Mouse (Mus musculus) heart, postnatal 10 days (tissue): ENCODE data around the gene Hmgxb4. TPM values are rescaled to one million over a fixed set of nuclear protein-coding genes. Genes with fewer than 3 reads are reported as not detected.

Source experiments
- DNase-seq, 2 experiments: peaks; one replicate each; pipeline ENCODE4 v3.0.0; 2021
- intact Hi-C: fragments of 180-260 bp; cut with DNase I; formaldehyde crosslinking; loops from one replicate; pipeline ENCODE4 v1.15.1; 2025
- total RNA-seq, 2 experiments: library from RNA; stranded (reverse); gene quantifications; 2 replicates each; pipeline ENCODE4 v1.2.3; 2021

Hmgxb4 gene
- total RNA-seq, 2 experiments from 2014 or later, result 16.9 to 19.0 TPM

DNA sequence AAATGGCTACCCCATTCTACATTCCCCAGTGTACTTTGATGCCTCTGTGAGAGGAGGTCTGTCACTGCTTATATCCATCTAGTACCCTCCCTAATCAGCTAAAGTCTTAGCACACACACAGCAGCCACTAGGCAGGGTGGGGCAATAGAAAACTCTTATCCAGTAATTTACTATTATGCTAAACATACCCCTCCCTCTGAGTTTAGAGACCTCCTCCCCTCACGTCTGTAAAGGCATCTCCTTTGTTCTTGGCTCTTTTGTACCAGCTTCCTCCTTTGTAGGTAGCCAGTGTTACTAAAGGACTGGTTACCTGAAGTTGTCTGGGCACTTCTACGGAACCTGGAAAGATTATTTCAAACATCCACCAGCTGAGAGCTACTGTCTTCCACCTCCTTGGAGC lies 22.8 kb downstream of the Hmgxb4 start:
- DNase-seq, result no peak
- intact Hi-C loops, result no loop called here

DNA sequence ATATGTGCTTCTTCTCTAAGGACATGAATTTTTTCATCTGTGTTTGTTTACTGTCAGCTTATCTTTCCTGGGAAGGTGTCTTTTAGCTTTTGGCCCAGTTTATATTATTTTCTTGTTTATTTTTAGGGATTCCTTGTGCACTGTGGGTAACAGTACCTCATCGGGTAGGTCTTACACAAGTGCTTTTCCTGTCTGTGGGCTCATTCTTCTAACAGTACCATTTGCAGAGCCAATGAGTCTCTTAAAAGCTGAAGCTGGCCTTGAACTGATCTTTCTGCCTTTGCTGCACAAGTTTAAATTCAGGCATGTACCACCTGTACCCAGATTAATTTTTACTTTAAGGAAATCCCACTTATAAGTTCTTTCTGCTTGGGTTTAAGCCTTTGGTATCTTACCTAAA lies 23.3 kb downstream of the Hmgxb4 start:
- no peak for DNase-seq
- intact Hi-C loops, result no loop called here

DNA sequence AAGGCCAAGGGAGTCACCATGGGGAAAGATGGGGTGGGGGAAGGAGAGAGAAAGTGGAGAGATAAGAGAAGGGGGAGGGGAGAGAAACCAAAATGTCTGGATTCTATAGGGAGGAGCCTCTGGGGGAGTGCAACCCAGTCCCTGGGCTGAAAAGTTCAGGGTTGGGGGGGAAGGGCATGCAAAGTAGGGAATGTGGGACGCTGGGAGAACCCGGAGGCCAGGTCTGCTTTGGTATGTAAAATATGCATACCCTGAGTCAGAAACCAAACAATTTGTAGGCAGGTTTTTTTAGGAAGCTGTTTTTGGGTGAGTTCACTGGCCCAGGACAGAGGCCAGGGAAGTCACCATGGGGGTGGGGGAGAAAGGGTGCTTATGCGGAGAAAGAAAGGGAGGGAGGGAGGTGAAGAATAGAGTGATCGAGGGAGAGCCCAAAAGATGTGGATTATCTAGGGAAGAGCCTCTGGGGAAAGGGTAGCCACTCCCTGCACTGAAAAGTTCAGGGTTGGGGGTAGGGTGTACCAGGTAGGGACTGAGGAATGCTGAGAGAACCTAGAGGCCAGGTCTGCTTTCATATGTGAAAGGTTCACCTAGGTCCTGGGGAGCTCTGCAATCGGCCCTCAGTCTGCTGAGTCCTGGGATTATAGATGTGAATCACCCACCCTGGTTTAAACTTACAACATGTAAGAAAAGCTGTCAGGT lies 25.3 kb downstream of the Hmgxb4 start:
- DNase-seq, result no peak
- intact Hi-C loops, result no loop called here

DNA sequence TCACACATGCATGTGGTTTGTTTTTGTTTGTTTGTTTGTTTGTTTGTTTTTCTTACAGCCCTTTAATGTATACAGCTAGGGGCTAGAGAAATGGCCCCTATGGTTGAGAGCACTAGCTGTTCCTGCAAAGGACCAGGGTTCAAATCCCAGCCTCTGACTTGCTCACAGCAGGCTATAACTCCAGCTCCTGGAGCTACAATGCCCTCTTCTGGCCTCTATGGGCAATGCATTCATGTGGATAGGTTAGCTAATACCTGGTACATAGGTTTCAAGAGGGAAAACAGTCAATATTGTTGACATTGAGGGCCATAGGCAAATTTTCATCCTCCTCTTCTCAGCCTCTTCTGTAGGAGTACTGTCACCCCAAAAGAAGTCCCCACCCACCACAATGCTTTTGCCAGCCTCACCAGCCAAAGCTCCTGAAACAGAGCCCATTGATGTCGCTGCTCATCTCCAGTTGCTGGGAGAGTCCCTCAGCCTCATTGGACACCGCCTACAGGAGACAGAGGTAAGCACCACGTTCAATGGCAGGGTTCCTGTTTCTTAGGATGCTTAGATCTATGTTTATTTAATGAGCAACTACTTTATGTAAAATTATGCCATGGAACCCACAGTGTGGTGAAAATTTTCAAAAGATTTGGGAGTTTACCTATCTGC lies 30.6 kb downstream of the Hmgxb4 start:
- intact Hi-C loops, result no loop called here
- DNase-seq, result no peak

DNA sequence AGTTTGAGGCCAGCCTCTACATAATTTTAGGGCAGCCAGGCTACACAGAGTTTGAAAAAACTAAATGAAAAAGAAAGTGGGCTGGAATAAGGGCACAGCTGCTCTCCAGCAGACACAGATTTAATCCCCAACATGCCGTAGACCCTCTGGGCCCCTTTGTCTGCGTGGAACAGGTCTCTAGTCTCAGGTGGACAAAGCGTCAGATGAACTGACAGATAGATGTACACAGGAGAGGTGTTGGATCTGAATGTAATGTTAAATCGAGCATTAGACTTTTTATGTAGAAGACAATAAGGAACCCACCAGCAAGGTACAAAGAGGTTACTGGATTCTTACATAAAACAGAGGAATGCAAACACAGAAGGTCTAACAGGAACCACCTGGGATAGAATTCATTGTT lies 32.7 kb downstream of the Hmgxb4 start:
- intact Hi-C loops, result no loop called here
- no peak for DNase-seq

DNA sequence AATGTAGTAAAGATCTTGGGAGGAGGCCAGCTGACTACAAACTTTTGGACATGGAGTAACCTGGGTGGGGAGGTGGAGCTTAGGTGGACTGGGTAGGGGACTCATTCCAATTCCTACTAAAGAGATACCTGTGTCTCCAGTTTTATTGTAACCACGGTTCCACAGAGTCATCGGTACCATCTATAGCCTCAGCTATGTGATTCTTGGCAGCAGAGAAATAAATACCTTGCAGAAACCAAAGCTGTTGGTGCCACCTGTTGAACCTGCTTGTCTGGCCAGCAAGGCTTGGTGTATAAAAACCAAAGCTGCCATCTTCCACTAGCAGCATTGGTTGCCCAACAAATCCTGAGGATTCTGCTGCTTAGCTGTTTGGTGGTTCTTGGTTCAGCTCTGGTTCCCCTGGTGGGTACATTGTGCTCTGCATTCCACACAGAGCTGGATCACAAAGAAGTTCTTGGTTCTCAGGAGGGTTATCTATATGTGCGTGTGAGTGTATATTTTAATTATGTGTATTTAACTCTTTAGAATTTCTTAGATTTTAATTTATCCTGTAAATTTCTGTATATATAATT lies 37.4 kb downstream of the Hmgxb4 start:
- DNase-seq, result no peak
- intact Hi-C loops, result no loop called here

DNA sequence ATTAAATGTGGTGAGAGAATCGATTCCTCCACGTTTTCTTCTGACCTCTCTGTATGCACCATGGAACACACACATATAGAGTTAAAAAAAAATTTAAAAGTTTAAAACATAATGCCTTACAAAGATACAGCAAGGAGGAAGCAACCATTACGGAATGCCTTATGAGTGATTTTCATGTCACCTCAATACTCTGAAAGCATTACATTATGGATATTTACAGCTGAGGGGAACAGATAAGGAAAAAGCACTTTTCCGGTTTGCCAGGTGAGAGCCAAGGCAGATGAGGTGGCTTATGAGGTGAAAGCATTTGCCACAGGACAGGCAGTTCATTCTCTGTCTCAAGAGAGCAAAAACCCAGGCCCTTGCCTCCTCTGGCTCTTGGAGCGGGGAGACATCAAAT lies 39.8 kb downstream of the Hmgxb4 start:
- intact Hi-C loops, result loop anchor here (1.0 kb wide), 1 partner anchor 40 kb away; the partner anchor contains the start of gene Hmgxb4
- DNase-seq, result no peak

DNA sequence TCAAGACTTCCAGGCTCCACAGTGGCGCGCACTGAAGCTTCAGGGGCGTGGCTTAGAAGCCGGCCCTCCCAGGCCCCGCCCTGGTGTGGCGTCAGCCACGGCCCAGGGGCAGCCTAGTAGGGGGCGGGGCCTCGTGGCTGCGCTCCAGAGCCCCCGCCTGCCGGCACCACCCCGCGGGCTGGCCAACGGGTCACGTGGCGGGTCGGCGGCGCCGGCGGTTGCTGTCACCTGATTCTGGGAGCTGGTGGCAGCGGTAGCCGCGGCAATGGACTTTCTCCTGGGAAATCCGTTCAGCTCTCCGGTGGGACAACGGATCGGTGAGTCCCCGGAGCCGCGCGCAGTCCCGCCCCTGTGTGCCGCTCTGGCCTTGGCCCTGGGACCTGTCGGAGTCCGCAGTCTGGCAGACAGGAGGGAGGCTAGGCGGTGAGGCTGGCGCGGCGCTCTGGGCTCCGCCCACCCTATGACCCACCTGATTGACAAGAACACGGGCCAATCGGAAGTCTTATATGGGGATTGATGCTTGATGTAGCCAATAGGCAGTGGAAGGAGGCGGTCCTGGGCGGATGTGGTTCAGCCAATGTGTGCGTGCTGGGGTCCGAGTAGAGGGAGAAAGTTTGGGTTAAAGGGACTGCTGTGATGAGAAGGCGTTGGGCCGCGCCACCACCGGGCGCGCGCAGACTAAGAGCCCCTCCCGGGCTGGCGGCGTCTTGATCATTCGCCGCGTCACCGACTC lies 40.5 kb downstream of the Hmgxb4 start, which contains the start of gene Tom1:
Gene Tom1 (plus strand): TSS at position 195 of the 733 bp plus-strand sequence.
- DNase-seq, result peak; percentile 99 to 100
- intact Hi-C loops, result loop anchor here (1.0 kb wide), 1 partner anchor 40 kb away; the partner anchor contains the start of gene Hmgxb4

DNA sequence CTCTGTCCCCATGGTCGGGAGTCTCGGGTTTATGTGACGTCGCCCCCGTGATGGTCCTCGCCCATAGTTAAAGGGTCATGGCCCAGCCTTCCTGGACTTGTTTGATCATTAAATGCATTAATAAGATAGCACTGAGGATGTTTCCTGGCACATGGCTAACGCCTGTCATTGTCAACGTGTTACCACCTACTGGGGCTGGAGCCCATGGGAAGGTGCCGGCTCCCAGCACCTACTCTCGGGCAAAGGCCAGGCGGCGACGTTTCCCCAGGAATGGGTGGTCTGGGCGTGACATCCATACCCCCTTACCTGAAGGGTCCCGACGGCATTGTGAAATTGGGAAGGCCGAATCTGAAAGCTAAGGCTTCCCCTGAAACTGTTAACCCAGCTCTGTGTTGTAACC lies 41.1 kb downstream of the Hmgxb4 start:
- intact Hi-C loops, result no loop called here
- no peak for DNase-seq

DNA sequence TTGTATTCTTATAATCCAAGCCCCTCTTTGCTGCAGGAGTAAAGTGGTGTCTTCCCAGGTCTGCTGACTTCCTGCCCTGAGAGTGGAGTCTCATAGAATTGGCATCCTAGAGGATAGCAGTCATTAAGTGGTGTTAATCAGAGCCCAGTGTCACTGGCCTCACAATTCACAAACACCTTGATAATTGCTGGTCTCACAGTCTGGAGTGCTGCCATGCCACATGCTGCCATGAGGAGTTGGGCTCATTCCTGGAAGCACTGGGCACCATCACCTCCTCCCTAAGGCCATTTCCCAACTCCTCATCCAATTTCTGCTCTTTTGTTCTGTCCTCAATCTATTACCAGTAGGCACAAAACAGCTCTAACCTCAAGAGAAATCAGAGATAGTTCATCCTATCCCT lies 42.5 kb downstream of the Hmgxb4 start:
- intact Hi-C loops, result no loop called here
- peak in 1 of 2 experiments; percentile 36 for DNase-seq

DNA sequence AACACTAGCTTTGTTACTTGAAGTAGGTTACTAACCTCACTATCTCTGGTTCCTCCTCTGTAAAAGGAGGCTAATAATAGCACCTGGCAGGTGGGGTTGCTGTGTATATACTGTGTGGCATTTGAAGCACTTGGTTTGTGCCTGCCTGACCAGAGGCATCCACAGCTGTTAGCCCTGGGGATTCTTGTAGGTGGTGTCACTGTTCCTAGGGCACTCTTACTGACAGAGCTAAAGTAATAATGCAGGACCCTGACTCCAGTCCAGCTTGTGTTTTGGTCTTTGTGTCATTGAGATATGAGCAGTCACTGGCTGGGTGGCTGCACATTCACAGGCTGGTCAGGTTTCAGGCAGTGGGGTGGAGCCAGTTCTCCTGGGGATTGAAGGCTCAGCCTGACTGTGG lies 45.3 kb downstream of the Hmgxb4 start:
- DNase-seq, result peak; percentile 66 to 69
- intact Hi-C loops, result no loop called here

DNA sequence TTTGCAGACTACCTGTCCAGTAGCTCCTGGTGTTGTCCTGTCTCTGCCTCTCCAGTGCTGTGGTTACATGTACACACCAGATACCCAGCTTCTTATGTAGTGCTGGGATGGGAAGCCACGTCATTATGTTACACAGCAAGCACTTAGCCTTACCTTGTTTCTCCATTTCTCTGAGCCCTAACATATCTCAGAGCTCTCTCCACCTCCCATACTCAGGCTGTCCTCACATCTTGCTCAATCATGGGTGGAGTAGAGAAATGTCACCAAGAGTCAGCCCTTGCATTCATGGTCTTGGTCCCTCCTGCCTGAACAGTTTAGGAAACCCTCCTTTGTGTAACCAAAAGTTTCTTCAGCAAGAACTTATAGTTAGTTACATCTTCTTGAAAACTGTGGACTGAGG lies 46.6 kb downstream of the Hmgxb4 start:
- DNase-seq, result no peak
- intact Hi-C loops, result no loop called here

DNA sequence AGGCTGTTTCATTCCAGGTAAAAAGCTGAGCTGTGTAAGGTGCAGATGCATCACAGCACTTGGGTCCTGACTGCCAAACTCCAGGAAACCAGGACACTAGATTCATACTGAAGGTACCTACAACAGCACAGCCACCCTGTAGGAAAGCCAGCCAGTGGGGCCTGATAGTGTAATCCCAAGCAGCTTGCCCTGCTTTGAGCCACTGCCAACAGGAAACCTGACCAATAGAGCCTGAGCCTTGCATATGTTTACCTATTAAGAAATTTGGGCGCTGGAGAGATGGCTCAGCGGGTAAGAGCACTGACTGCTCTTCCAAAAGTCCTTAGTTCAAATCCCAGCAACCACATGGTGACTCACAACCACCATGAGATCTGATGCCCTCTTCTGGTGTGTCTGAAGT lies 49.0 kb downstream of the Hmgxb4 start:
- DNase-seq, result no peak
- intact Hi-C loops, result no loop called here

DNA sequence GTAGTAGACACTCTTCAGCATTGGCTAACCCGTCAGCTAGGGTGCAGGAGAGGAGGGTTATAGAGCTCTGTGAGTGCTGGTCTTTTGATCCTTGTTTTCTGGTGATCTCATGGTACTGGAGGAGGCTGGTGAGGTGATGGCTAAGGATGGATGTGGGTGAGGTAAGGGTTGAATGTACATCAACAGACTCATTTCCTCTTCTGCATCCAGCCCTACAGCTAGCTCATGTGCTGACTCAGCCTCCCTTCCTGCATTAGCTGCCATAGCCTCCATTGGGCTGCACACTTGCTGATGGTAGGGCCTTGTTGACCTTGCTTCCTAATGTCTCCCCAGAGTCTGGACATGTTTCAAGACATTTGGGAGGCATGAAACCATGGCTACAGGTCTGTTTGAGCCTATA lies 49.8 kb downstream of the Hmgxb4 start:
- intact Hi-C loops, result no loop called here
- no peak for DNase-seq

DNA sequence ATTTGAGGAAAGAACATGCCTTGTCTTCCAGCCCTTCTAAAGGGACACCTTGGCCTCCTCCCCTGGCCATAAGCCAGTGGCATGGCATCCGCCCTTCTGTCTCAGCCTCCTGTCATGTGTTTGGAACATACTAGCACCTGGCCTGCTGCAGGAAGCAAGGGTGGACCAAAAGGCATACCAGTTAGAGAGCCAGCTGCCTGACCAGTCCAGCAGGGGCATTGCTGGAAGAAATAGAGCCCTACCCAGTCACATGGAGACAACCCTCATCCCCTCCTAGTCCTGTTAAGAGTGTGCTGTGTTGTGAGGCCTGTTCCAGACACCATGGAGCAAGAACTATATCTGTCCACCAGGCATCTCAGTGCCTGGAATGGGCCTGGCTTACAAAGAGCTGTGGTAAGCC lies 53.1 kb downstream of the Hmgxb4 start:
- intact Hi-C loops, result no loop called here
- no peak for DNase-seq

DNA sequence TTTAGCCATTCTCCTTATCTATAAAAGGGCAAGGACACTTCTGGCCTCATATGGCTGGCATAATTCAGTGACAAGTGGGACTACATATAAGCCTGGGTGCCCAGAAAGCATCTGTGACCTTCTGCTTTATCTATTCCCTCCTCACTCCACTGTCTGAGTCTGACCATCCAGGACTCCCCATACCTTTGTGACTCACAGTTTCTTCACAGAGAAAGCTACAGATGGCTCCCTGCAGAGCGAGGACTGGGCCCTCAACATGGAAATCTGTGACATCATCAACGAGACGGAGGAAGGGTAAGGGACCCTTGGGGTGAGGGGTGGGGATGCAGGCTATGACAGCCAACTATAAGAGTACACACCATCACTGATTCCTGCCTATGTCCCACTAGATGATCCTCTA lies 54.6 kb downstream of the Hmgxb4 start:
- intact Hi-C loops, result no loop called here
- no peak for DNase-seq

DNA sequence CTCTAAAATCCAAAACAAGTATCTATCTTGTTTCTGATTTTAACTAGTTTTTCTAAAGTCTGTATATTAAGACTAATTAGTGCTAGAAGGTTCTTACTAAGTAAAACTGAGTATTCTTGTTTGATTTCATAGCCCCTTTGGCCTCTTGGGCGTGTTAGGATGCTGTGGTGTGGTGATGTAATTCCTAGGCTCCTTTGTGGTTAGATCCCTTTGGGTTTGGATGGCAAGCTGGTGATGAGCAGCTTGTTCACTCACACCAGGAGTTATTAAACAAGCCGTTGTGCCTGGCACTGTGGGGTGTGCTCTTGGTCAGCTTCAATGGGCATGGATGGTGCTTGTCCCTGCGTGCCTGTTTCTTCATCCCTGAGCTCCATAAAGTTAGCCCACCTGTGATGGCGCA lies 60.2 kb downstream of the Hmgxb4 start:
- no peak for DNase-seq
- intact Hi-C loops, result no loop called here

DNA sequence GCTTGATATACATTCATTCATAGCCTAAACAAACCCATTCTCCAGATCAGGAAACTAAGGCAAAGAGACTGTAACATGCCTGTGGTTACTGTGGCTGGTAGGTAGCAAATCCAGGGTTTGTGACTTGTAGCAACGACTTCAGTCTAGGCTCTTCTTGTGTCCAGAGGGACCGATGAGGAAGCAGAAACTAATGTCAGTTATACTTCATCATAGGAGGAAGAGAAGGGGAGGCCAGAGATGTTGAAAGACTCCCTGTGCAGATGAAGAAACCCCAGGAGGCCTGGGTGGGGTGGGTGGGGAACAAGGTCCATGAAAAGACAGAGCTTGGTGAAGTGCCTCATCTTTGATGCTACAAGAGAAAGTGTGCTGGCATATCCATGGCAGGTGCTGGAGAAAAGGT lies 62.5 kb downstream of the Hmgxb4 start:
- DNase-seq, result no peak

DNA sequence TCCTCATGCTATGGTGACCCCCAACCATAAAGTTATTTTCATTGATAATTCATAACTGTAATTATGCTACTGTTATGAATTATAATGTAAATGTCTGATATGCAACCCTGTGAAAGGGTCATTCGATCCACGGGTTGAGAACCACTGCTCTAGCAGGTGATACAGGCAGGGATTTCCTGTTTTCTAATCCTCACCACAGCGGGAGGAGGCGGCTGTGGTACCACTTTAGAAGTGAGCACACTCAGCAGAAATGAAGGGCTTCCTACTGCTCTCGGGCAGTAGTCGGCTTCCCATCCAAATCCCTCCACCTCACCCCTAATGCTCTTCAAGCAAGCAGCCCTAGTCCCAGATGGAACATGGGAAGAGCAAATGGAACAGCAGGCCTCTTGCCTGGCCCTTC lies 66.9 kb downstream of the Hmgxb4 start:
- no peak for DNase-seq
- intact Hi-C loops, result no loop called here

More for the DNA sequence above, 62.5 kb downstream of the Hmgxb4 start:
- intact Hi-C loops, result no loop called here

DNA sequence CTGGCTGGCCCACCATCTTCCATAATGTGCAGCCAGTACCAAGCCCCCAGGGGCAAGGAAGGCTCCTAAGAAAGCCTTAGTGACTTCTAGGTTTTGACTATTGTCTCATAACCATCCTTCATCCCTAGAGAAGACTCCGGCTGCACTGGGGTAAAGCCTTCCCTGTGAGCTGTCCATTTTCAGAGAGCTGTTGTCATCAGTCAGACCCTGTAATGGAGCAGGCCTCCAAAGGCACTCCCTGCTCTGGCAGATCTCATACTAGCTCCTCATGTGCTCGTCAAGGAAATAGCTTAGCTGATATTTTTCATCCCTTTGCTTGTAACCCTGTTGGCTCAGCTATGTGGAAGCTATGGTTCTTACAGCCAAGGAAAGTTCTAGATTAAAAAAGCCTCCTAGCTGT lies 67.7 kb downstream of the Hmgxb4 start:
- no peak for DNase-seq
- intact Hi-C loops, result no loop called here

DNA sequence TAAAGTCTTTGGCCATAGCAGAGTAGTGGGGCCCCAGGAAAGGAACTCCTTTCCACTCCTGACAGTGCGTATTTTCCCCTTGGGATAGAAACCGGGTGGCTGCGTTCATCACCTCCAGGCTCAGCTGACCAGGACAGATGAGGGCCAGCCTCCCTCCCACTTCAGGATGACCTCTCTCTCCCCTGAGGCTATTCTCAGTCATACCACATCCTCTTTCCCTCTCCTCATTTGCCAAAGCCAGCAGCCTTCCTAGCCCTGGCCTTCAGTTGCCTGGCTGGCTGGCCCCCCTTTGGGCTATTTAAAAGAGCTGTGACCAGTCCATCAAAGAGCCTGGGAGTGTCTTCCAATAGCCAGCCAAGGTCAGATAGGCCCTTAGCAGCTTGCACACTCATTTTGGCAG lies 70.1 kb downstream of the Hmgxb4 start:
- intact Hi-C loops, result no loop called here

More for the DNA sequence above, 70.1 kb downstream of the Hmgxb4 start:
- peak; percentile 56 to 60 for DNase-seq
